In genomic region chr19:10749295-10749694, GRCm38 (mm10) we compare ENCODE assay signal across 30 mouse cellular contexts. TPM values are rescaled to one million over a fixed set of nuclear protein-coding genes. Genes with fewer than 3 reads are reported as not detected.
"Had no signal": no experiment of that assay in that cellular context is flagged by ENCODE, and none has a peak within 500 bp of the region (broad histone marks: within the 10 kb centered on the region; RNA-seq: fewer than 3 reads in every experiment).

No protein-coding gene starts in this region.

- H3K27me3 ChIP-seq: heart, embryonic 13.5 days; heart, embryonic 15.5 days; kidney, embryonic 15.5 days; limb, embryonic 13.5 days; limb, embryonic 15.5 days; liver, embryonic 12.5 days had no signal

- H3K36me3 ChIP-seq: heart, embryonic 13.5 days; heart, embryonic 15.5 days; kidney, embryonic 15.5 days; limb, embryonic 13.5 days; limb, embryonic 15.5 days; liver, embryonic 12.5 days had no signal

- DNase-seq: gastrocnemius, postnatal 14 days; gastrocnemius, postnatal 36 days; heart, adult 11 months; heart, adult 2 months; heart, postnatal 14 days; heart, postnatal 36 days; kidney, adult 11 months; kidney, adult 2 months; kidney, adult 9 months; kidney, postnatal 14 days; kidney, postnatal 36 days; layer of hippocampus, adult 9-11 months had no signal

- H3K9me3 ChIP-seq: heart, embryonic 13.5 days; heart, embryonic 15.5 days; kidney, embryonic 15.5 days; limb, embryonic 13.5 days; limb, embryonic 15.5 days; liver, embryonic 12.5 days had no signal

- H3K4me1 ChIP-seq: heart, embryonic 13.5 days; heart, embryonic 15.5 days; kidney, embryonic 15.5 days; limb, embryonic 13.5 days; limb, embryonic 15.5 days; liver, embryonic 12.5 days had no signal

- H3K27ac ChIP-seq: heart, adult 2 months; heart, embryonic 13.5 days; heart, embryonic 15.5 days; hindbrain, embryonic 14.5 days; kidney, embryonic 15.5 days; kidney, postnatal 0 days; left cerebral cortex, adult 2 months; limb, embryonic 13.5 days; limb, embryonic 15.5 days; liver, embryonic 12.5 days had no signal

- H3K4me2 ChIP-seq: heart, embryonic 11.5 days; heart, embryonic 13.5 days; heart, embryonic 15.5 days; hindbrain, embryonic 14.5 days; kidney, embryonic 15.5 days; limb, embryonic 13.5 days; limb, embryonic 15.5 days; liver, embryonic 12.5 days had no signal

- ATAC-seq: hindbrain, embryonic 16.5 days; intestine, embryonic 16.5 days; liver, embryonic 12.5 days had no signal

- H3K4me3 ChIP-seq: heart, adult 2 months; heart, embryonic 13.5 days; heart, embryonic 15.5 days; kidney, embryonic 15.5 days; left cerebral cortex, adult 2 months; limb, embryonic 13.5 days; limb, embryonic 15.5 days; liver, embryonic 12.5 days had no signal

- H3K9ac ChIP-seq: heart, embryonic 13.5 days; heart, embryonic 15.5 days; hindbrain, embryonic 14.5 days; kidney, embryonic 15.5 days; limb, embryonic 13.5 days; limb, embryonic 15.5 days; liver, embryonic 12.5 days had no signal

RNA-seq across cellular contexts. Expression of gene Cd5, which starts 10.5 kb away (rescaled TPM):
- total RNA-seq: gastrocnemius, adult 18-20 months; gastrocnemius, postnatal 14 days; layer of hippocampus, adult 18-20 months; left cerebral cortex, postnatal 36 days had no signal
- polyA plus RNA-seq: hindbrain, embryonic 11.5 days; intestine, embryonic 14.5 days; intestine, embryonic 16.5 days; limb, embryonic 11.5 days; liver, embryonic 12.5 days had no signal
